Mouse (Mus musculus) MEL (cell line): ENCODE data around the gene Krt31.

ENCODE experiments used
- CTCF ChIP-seq, 3 experiments: IDR thresholded peaks in 2 of 3; conservative IDR thresholded peaks in 1 of 3; 2 replicates each; pipeline ENCODE4 v1.5.1; 2011 to 2012; ENCODE audit warnings: low read length in 3 of 3, low read depth in 2 of 3, mild to moderate bottlenecking in 2 of 3, improper control_type of control experiment in 1 of 3, inconsistent platforms in 1 of 3, mixed read lengths in 1 of 3, moderate library complexity in 1 of 3; ENCODE audit not compliant: control insufficient read depth in 1 of 3, insufficient read depth in 1 of 3, poor library complexity in 1 of 3, severe bottlenecking in 1 of 3
- ELF1 ChIP-seq: IDR thresholded peaks from 2 replicates; pipeline ENCODE4 v1.6.1; 2014; ENCODE audit warnings: low read depth, mild to moderate bottlenecking, inconsistent platforms, low read length, improper control_type of control experiment, moderate library complexity
- GATA1 ChIP-seq: IDR thresholded peaks from 2 replicates; pipeline ENCODE4 v1.6.1; 2011; ENCODE audit warnings: low read depth, low read length, improper control_type of control experiment
- MEF2A ChIP-seq: IDR thresholded peaks from 2 replicates; pipeline ENCODE4 v1.6.1; 2014; ENCODE audit warnings: low read depth, mild to moderate bottlenecking, inconsistent platforms, low read length, improper control_type of control experiment; ENCODE audit not compliant: poor library complexity, insufficient replicate concordance, severe bottlenecking; ENCODE audit errors: extremely low read depth
- MYC ChIP-seq: IDR thresholded peaks from 2 replicates; pipeline ENCODE4 v1.6.1; 2011; ENCODE audit warnings: low read depth, mild to moderate bottlenecking, low read length, improper control_type of control experiment, moderate library complexity
- POLR2A ChIP-seq, 2 experiments: IDR thresholded peaks; 2 replicates each; pipeline ENCODE4 v1.6.1; 2011 to 2012; ENCODE audit warnings: low read length in 2 of 2, mild to moderate bottlenecking in 2 of 2, control low read depth in 1 of 2, improper control_type of control experiment in 1 of 2, low read depth in 1 of 2, moderate library complexity in 1 of 2; ENCODE audit not compliant: control insufficient read depth in 1 of 2, insufficient read depth in 1 of 2, poor library complexity in 1 of 2
- RCOR1 ChIP-seq: IDR thresholded peaks from 2 replicates; pipeline ENCODE4 v1.6.1; 2012; ENCODE audit warnings: low read depth, mild to moderate bottlenecking, inconsistent platforms, low read length, improper control_type of control experiment

- TF ChIP-seq ELF1 (no peak), MYC (no peak), POLR2A (IDR thresholded peaks at IDR 0.05; ENCODE audit: control insufficient read depth in 1 of 2, insufficient read depth in 1 of 2, low read depth in 1 of 2, low read length in 2 of 2, poor library complexity in 1 of 2) (no peak), RCOR1 (no peak), CTCF (IDR thresholded peaks at IDR 0.05 in 2 of 3, conservative IDR thresholded peaks at IDR 0.05 in 1 of 3; ENCODE audit: control insufficient read depth in 1 of 3, insufficient read depth in 1 of 3, low read depth in 2 of 3, low read length in 3 of 3, poor library complexity in 1 of 3, severe bottlenecking in 1 of 3) (no peak), GATA1 (no peak), MEF2A (no peak)
Observed at GRCm38 (mm10) chr11:100050451-100050850, at the start of gene Krt31.
